Mouse (Mus musculus) gastrocnemius, adult 18-20 months (tissue): ENCODE data around the gene Atxn1l. TPM values are rescaled to one million over a fixed set of nuclear protein-coding genes. Genes with fewer than 3 reads are reported as not detected.

Source experiments
- DNase-seq: peaks from one replicate; pipeline ENCODE4 v3.0.0; 2021; ENCODE audit warnings: low spot score
- total RNA-seq, 2 experiments: library from RNA; stranded (reverse); gene quantifications; 2 replicates each; pipeline ENCODE4 v1.2.3; 2021

Atxn1l gene
- total RNA-seq, 2 experiments from 2014 or later = 21.8 to 23.4 TPM

- DNase-seq = no peak
Observed at GRCm38 (mm10) chr8:109734018-109734417, 3.5 kb downstream of the Atxn1l start.

- DNase-seq = no peak
Observed at GRCm38 (mm10) chr8:109731012-109731411, 6.5 kb downstream of the Atxn1l start.

DNA sequence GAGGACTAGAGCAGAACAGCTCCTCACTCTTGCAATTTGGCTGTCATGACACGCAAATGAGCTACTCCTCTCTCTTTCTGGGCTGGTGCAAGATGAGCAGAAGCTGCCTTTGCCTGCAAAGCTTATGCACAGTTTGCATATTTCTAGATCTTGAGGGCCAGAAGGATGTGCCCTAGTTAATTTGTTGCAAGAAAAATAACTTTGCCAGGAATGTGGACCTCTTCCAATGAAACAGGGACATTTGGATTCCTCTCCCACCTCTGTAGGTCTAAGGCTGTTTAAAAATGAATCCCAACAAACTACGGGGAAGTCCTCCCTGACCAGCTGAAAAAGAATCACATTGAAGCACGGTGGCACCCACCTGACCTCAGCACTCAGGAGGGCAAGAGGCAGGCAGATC lies 12.4 kb downstream of the Atxn1l start:
- no peak for DNase-seq

DNA sequence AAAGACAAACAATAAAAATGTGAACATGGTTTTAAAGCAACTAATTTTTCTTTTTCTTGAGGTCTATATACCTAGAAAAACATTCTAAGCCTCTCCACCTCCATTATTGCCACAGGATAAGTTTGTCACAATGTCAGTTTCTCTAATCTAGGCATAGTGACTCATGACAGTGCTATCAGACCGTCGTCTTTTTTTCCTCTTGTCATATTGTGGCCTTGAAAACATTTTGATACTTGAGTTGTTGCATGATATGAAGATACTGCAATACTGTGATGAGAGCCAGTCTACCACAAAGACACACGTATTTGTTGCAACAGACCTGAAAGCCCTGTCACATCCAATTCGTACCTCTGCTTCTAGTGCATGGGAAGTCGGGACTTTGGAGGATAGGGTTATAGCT lies 22.6 kb downstream of the Atxn1l start:
- no peak for DNase-seq

GRCm38 (mm10) chr8:109712521-109712920 lies 25.0 kb downstream of the Atxn1l start:
- no peak for DNase-seq

GRCm38 (mm10) chr8:109707921-109708320 lies 29.6 kb downstream of the Atxn1l start:
- no peak for DNase-seq

- DNase-seq = peak; percentile 77
Observed at GRCm38 (mm10) chr8:109706874-109707237, 30.7 kb downstream of the Atxn1l start.

DNA sequence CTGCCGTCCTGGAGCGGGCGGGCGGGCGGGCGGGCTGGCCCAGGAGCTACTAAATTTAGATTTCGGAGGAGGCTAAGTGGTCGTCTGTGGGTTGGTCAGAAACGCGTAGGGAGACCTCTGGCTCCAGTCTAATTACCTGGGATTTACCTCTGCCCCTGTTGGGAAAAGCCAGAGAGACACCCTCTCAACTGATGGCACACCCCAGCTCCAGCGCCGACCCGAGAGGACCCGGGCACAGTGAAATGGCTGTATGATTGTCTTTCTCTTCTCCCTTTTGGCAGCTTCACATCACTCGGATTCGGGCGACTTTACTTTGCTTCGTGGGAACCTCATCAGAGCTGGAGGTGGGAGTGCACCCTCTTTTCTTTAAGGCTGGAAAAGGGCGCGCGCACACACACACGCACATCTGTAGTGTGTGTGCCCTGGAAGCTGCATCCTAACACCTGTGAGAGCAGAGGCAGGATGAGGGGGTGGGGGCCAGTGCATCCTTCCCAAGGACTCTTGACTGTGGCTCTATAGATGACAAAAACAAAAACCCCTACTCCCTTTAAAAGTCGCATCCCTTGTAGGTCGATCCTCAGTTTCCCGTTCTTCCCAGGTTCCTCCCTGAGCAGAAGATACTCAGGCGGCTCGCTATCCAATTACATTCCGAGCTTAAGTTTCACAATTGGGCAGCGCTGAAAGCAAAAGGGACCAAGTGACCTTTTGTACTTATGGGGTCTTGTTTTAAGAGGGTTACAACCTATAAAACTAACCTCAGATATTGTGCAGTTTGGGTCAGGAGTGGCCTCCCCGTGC lies 31.3 kb downstream of the Atxn1l start:
- DNase-seq = no peak

DNA sequence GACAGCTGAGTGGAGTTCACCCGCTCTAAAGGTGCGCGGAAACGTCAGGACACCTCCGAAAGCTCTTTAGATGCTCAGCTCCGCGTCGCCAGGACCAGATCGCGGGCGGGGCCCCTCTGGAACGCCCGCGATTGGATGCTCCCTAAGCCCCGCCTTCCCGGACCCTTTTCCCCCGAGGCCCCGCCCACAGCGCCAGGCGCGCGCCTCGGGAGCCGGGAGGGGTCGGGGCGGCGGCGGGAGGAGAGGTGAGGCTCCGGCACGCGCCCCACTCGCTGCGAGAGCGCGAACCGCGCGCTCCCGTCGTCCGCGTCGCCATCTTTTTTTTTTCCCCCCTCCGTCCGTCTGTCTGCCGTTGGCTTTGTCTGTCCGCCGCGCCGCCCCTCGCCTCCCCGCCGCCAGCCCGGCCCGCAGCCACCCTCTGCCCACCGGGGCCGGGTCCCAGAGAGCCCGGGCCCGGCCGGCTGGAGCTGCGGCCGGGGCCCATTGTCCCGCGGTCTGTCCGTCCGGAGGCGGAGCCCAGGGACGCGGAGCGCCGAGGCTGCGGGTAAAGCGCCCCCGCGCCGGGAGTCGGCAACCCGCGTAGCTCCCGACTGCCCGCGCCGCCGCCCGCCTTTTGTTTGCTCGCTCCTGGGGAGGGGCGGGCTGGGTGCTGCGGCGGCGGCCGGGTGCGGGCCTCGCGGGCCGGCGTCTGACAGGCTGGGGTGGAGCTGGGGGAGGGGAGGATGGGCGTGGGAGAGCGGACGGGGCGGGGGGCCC lies 32.0 kb downstream of the Atxn1l start, which contains the start of gene Zfp821:
TSS of gene Zfp821 (plus strand) at position 227 of the 756 bp plus-strand sequence.
- DNase-seq = peak; percentile 92

GRCm38 (mm10) chr8:109704565-109705319 lies 32.8 kb downstream of the Atxn1l start:
- no peak for DNase-seq

GRCm38 (mm10) chr8:109698477-109698876 lies 39.1 kb downstream of the Atxn1l start:
- no peak for DNase-seq

DNA sequence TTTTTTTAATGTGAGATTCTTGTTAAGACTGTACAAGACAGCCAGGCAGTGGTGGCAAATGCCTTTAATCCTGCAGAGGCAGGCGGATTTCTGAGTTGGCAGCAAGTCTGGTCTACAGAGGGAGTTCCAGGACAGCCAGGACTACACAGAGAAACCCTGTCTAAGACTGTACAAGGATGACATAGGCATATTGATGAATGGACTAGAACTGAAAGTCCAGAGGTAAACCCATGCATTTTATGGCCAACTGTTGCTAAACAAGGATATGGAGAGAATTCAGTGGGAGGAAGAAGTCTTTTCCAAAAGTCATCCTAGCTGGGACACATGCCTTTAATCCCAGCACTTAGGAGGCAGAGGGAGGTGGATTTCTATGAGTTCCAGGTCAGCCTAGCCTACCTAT lies 39.8 kb downstream of the Atxn1l start:
- DNase-seq = no peak

DNA sequence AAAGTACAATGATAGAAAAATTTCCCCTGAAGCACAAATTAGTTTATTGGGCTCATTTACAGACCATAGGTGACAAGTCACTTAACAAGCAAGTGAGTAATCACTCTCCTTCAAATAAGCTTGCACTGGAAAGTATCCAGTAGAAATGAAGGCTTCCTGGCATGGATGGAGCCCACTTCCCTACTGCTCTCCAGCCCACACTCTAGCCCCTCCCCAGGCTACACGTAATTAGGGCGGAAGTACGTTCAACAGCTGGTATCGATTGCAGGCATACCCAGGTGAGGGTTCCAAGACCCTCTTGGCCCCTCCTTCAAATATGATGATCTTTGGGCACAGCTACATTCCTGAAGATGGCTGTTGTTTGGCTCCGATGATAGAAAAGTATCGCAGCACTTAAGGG lies 43.4 kb downstream of the Atxn1l start:
- no peak for DNase-seq

GRCm38 (mm10) chr8:109693146-109693900 lies 44.2 kb downstream of the Atxn1l start, which contains the start of gene Ist1:
Gene Ist1, minus strand, starts transcription at chr8:109693260.
- peak; percentile 99 for DNase-seq

- no peak for DNase-seq
Observed at GRCm38 (mm10) chr8:109692443-109693145, 44.9 kb downstream of the Atxn1l start.

DNA sequence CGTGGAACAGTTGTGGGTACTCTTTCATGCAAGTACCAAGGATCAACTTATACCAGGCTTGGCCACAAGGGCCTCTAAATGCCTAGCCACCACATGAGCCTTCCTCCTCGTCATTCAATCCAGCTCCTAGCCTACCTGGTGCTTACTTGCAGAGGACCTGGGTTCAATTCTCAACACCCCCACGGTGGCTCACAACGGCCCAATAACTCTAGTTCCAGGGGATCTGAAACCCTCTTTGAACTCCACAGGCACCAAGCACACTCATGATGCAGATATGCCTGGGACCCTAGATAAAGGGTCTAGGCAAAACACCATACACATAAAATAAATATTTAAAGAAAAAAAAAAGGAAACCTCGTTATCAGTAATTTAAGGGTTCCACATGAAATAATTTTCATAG lies 45.8 kb downstream of the Atxn1l start:
- DNase-seq = no peak

GRCm38 (mm10) chr8:109687248-109687647 lies 50.3 kb downstream of the Atxn1l start:
- no peak for DNase-seq

- DNase-seq = no peak
Observed at GRCm38 (mm10) chr8:109682120-109682519, 55.4 kb downstream of the Atxn1l start.

- DNase-seq = no peak
Observed at GRCm38 (mm10) chr8:109681535-109681934, 56.0 kb downstream of the Atxn1l start.
